Mouse (Mus musculus) liver, embryonic 14.5 days (tissue): ENCODE measurements around the gene Tmem38b.

Source experiments
- CTCF ChIP-seq: IDR thresholded peaks from 2 replicates; pipeline ENCODE4 v1.5.1; 2016; ENCODE audit warnings: antibody characterized with exemption, low read depth, control low read depth
- EP300 ChIP-seq: IDR thresholded peaks from 2 replicates; pipeline ENCODE4 v1.6.1; 2016; ENCODE audit warnings: antibody characterized with exemption, low read depth

DNA sequence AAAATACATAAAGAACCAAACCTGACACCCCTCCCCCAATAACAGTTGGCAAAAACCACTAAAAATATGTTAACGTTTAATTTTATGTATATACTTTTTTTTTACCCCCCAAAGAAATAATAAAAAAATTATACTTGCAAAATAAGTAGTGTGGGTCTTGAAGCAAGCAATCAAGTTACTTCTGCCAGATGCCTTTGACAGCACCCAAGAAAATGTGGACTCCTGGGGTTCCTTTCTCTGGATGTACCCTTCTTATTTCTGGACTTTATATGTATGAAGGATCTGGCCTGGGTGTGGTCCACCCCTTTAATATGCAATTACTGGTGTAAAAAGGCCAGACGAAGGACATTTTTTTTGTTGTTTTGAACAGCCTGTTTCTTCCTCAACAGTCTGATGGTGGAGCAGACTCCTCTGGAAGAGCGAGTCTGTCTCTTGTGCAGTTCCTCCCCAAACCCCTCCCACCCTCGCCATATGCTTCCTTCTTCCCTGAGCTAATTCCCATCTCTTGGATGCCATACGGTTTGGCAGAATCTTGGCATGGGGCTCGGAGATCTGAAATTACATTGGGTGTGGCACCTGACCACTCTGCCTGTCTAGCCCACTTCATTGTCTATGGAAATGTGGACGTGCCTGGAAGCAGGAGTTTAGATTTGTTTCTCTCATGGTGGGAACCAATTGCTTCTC is 70.4 kb downstream of the Tmem38b start:
- TF ChIP-seq CTCF: no peak
- no peak for TF ChIP-seq EP300
